Mouse (Mus musculus) heart, adult 2 months (tissue): Measurements from ENCODE around the gene Zfp367.
A peak's percentile ranks its signal among the peaks of the same experiment; 100 is the strongest.

Experiments used
- EP300 ChIP-seq: fragments of 200-500 bp; IDR thresholded peaks from 2 replicates; pipeline ENCODE4 v1.6.1; 2011; ENCODE audit warnings: low read depth, low read length, control low read depth; ENCODE audit not compliant: insufficient read depth
- POLR2A ChIP-seq: fragments of 200-500 bp; IDR thresholded peaks from 2 replicates; pipeline ENCODE4 v1.6.1; 2011; ENCODE audit warnings: mild to moderate bottlenecking, low read depth, low read length, control low read depth; ENCODE audit not compliant: insufficient read depth

DNA sequence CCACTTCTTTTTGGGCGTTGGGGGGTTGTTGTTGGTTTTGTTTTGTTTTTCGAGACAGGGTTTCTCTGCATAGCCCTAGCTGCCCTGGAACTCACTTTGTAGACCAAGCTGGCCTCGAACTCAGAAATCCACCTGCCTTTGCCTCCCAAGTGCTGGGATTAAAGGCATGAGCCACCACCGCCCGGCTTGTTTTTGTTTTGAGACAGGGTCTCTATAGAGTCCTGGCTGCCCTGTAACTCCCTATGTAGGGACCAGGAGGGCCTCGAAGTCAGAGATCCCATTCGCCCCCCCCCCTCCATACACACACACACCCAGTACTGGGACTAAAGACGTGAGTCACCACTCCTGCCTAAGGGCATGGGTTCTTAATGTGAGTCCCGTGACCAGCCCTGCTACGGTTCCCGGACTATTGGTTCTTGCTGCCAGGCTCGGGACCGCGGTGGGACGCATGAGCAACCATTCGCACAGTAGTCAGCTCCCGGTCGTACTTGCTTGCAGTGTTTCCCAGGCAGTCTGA lies 807 bp upstream of the Zfp367 start:
- TF ChIP-seq EP300 (no peak), POLR2A (0 out of 2 replicates have a peak, but pooled peaks have one; percentile 20)
